Mouse (Mus musculus) ES-E14 (cell line): ENCODE data around the gene Tnfaip1. TPM values are rescaled to one million over a fixed set of nuclear protein-coding genes. Genes with fewer than 3 reads are reported as not detected.
"Not testable (repeated sequence)": the region's sequence is repeated elsewhere in the genome, so short reads cannot be mapped to it uniquely, and the experiment has no call there.

ENCODE experiments used
- DNase-seq: peaks from one replicate; pipeline ENCODE4 v3.0.0-alpha.2; 2013; ENCODE audit warnings: low read depth, low spot score
- H3K27ac ChIP-seq: 2 replicates; pipeline ENCODE4 v1.5.1; 2012; ENCODE audit warnings: low read depth, mild to moderate bottlenecking, low read length, moderate library complexity, mixed read lengths; ENCODE audit not compliant: poor library complexity, insufficient read depth, severe bottlenecking
- H3K36me3 ChIP-seq: 2 replicates; pipeline ENCODE4 v1.6.1; 2012; ENCODE audit warnings: mild to moderate bottlenecking, low read length, moderate library complexity, mixed read lengths; ENCODE audit not compliant: control insufficient read depth, poor library complexity, insufficient read depth, severe bottlenecking
- H3K4me1 ChIP-seq, 2 experiments: fragments of 150-350 bp in 1 of 2; sonication (generic) in 1 of 2; 2 replicates each; pipeline ENCODE4 v1.6.1; 2012; ENCODE audit warnings: low read length in 2 of 2, mild to moderate bottlenecking in 1 of 2, mixed read lengths in 1 of 2; ENCODE audit not compliant: control insufficient read depth in 2 of 2, insufficient read depth in 2 of 2, poor library complexity in 1 of 2
- H3K4me3 ChIP-seq, 2 experiments: fragments of 150-350 bp in 1 of 2; sonication (generic) in 1 of 2; 2 replicates each; pipeline ENCODE4 v1.5.1; 2012; ENCODE audit warnings: low read length in 2 of 2, low read depth in 1 of 2, mild to moderate bottlenecking in 1 of 2, mixed read lengths in 1 of 2; ENCODE audit not compliant: insufficient read depth in 1 of 2, poor library complexity in 1 of 2, severe bottlenecking in 1 of 2
- H3K9ac ChIP-seq: 2 replicates; pipeline ENCODE4 v1.6.1; 2012; ENCODE audit warnings: low read depth, mild to moderate bottlenecking, low read length, mixed read lengths; ENCODE audit not compliant: poor library complexity, insufficient read depth, severe bottlenecking
- H3K9me3 ChIP-seq: fragments of 150-350 bp; sonication (generic); 2 replicates; pipeline ENCODE4 v1.6.1; 2012; ENCODE audit warnings: low read depth, mild to moderate bottlenecking, low read length; ENCODE audit not compliant: control insufficient read depth, insufficient read depth
- CHD2 ChIP-seq: IDR thresholded peaks from 2 replicates; pipeline ENCODE4 v1.6.1; 2014; ENCODE audit warnings: mild to moderate bottlenecking, low read depth, low read length, inconsistent platforms
- HCFC1 ChIP-seq: IDR thresholded peaks from 2 replicates; pipeline ENCODE4 v1.6.1; 2012; ENCODE audit warnings: low read length, inconsistent platforms, borderline replicate concordance; ENCODE audit not compliant: insufficient read depth
- MAFK ChIP-seq: IDR thresholded peaks from 2 replicates; pipeline ENCODE4 v1.6.1; 2014; ENCODE audit warnings: mild to moderate bottlenecking, low read depth, low read length, inconsistent platforms; ENCODE audit not compliant: insufficient read depth
- ZC3H11A ChIP-seq: IDR thresholded peaks from 2 replicates; pipeline ENCODE4 v1.6.1; 2012; ENCODE audit warnings: low read depth, mild to moderate bottlenecking, inconsistent platforms, low read length, borderline replicate concordance
- ZNF384 ChIP-seq: IDR thresholded peaks from 2 replicates; pipeline ENCODE4 v1.6.1; 2012; ENCODE audit warnings: low read depth, low read length, inconsistent platforms
- in situ Hi-C, 2 experiments: fragments of 600-800 bp; cut with MboI; formaldehyde crosslinking; loops; one replicate each; pipeline ENCODE4 v1.15.1; 2025; ENCODE audit warnings: low sequenced_read_pairs in 2 of 2, inconsistent platforms in 1 of 2; ENCODE audit not compliant: unreplicated experiment in 2 of 2
- total RNA-seq: library from RNA; depleted of rRNA; stranded (reverse); fragments of 300-350 nt; gene quantifications from 2 replicates; pipeline ENCODE4 v1.2.3, GENCODE M21; 2012

Gene Tnfaip1
- total RNA-seq, 1 experiment = 28.3 TPM

DNA sequence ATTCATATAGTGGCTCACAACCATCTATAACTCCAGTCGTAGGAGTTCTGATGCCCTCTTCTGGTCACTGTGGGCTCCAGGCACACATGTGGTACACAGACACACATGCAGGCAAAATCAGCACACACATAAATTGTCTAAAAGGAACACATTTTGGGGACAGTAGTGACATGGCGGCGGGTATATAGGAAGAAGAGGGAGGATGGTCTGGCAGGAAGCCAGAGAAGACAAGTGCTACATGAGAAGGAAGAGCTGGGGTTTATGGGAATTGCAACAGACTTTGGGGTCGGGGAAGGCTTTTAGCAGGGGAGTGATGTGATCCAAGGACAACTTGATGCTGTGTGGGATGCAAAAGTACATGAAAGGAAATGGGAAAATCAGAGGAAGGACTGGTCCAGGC is 1.6 kb downstream of the Tnfaip1 start:
- DNase-seq = no peak
- Histone ChIP-seq H3K9ac (no peak overlapping the region; the same call in 1 of the 2 replicates), H3K4me1 (0 out of 4 replicates have a peak, but pooled peaks cover 0 to 2% of the 10 kb centered on the region in 2 experiments), H3K27ac (no peak overlapping the region), H3K4me3 (no peak overlapping the region), H3K36me3 (peaks cover 10% of the 10 kb centered on the region), H3K9me3 (no peaks in the 10 kb centered on the region)
- TF ChIP-seq ZC3H11A (no peak), MAFK (no peak), CHD2 (no peak), ZNF384 (no peak), HCFC1 (no peak)
- in situ Hi-C loops = no loop called here

DNA sequence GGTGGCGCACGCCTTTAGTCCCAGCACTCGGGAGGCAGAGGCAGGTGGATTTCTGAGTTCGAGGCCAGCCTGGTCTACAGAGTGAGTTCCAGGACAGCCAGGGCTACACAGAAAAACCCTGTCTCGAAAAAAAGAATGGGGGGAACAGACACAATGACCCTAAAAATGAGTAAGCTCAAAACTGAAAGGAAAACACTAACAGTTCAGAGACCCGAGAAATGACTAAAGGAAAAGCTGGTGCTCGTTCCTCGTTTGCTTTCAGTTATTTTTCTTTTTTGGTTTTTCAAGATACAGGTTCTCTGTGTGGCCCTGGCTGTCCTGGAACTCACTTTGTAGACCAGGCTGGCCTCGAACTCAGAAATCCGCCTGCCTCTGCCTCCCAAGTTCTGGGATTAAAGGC is 4.6 kb downstream of the Tnfaip1 start:
- H3K9ac ChIP-seq, DNase-seq, H3K4me1 ChIP-seq, H3K27ac ChIP-seq, H3K4me3 ChIP-seq, H3K9me3 ChIP-seq, in situ Hi-C loops: not testable (repeated sequence)
- H3K36me3 ChIP-seq = peaks cover 26% of the 10 kb centered on the region

DNA sequence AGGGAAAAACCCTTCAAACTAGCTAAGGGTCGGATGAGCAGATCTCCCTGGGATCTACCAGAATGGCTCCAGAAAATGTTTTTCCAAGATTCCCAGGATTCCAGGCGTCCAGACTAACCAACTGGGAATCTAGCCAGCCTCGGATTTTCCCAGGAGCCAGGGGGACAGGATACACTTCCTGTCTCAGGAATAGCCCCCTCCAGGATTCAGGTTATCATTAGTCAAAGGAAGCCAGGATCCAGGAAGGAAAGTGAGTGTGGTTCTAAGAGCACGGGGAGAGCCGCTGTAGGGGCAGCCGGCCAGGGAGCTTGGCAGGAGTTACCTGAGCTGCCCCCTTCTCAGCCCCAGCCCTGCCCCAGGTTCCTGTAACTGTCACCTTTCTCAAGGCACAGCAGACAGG is 5.1 kb downstream of the Tnfaip1 start:
- Histone ChIP-seq H3K4me3 (no peak overlapping the region), H3K4me1 (0 out of 4 replicates have a peak, but pooled peaks cover 0 to 2% of the 10 kb centered on the region in 2 experiments), H3K9ac (no peak overlapping the region), H3K27ac (no peak overlapping the region), H3K36me3 (peaks cover 31% of the 10 kb centered on the region), H3K9me3 (no peaks in the 10 kb centered on the region)
- TF ChIP-seq ZNF384 = no peak
- no peak for TF ChIP-seq CHD2
- TF ChIP-seq MAFK = no peak
- no peak for TF ChIP-seq ZC3H11A
- no peak for TF ChIP-seq HCFC1
- no peak for DNase-seq
- in situ Hi-C loops = no loop called here

DNA sequence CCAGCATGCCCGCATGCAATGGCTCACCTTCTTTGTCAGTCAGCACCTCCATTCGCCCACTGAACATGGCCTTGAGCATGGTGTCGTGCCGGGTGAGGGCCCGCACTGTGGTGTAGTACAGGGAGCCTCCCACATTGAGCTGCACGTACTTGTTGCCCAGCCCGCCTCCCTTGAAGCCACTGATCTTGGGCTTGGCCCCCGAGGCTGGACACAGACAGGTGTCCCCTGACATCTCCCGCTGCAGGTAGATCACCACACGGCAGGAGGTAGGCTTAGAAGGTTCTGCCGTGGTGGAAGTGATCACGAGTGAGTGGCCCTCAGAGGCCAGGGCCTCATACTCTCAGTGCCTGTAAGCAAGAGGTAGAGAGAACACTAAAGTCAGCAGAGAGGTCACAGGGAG is 6.1 kb downstream of the Tnfaip1 start:
- H3K27ac ChIP-seq = no peak overlapping the region
- H3K36me3 ChIP-seq = peaks cover 39% of the 10 kb centered on the region
- H3K4me1 ChIP-seq = 0 out of 4 replicates have a peak, but pooled peaks cover 0 to 2% of the 10 kb centered on the region in 2 experiments
- DNase-seq = no peak
- no peak overlapping the region for H3K9ac ChIP-seq
- no peaks in the 10 kb centered on the region for H3K9me3 ChIP-seq
- H3K4me3 ChIP-seq = no peak overlapping the region
- TF ChIP-seq MAFK (no peak), ZC3H11A (no peak), ZNF384 (no peak), HCFC1 (no peak), CHD2 (no peak)
- in situ Hi-C loops = no loop called here

DNA sequence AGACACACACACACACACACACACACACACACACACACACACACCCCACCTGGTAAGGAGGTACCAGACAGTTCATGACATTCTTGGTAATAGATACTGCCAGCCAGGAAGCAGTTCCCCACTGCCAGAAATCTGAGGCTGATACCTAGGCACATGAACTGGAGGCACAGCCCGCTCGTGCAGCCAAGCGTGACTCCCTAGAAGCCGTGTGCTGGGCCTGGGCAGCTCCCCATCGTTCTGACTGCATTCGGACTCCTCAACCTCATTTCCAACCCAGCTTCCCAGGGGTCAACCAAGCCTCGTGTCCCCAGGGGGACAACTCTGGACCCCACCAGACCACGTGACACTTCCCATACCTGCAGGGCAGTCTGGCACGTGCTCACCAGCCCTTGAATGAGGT is 7.4 kb downstream of the Tnfaip1 start:
- Histone ChIP-seq H3K9me3 (no peaks in the 10 kb centered on the region), H3K27ac (no peak overlapping the region), H3K36me3 (peaks cover 48% of the 10 kb centered on the region), H3K4me3 (no peak overlapping the region), H3K4me1 (no peaks in the 10 kb centered on the region), H3K9ac (no peak overlapping the region)
- no peak for TF ChIP-seq HCFC1
- TF ChIP-seq ZNF384 = no peak
- TF ChIP-seq ZC3H11A = no peak
- TF ChIP-seq CHD2 = no peak
- TF ChIP-seq MAFK = no peak
- no peak for DNase-seq
- in situ Hi-C loops = no loop called here
